Mouse (Mus musculus): Measurements from ENCODE around the gene Pir.

Pir gene

GRCm38 (mm10) chrX:164269285-164269761 lies at the start of gene Pir:
Pir (plus strand) TSS chrX:164269371.
- DNase-seq (ENCODE audit: low spot score), result peak; percentile 60

GRCm38 (mm10) chrX:164221989-164222388 lies 47.2 kb upstream of the Pir start:
- no peak for DNase-seq (ENCODE audit: low spot score)

GRCm38 (mm10) chrX:164233380-164233779 lies 35.8 kb upstream of the Pir start:
- peak; percentile 61 for DNase-seq (ENCODE audit: low spot score)

GRCm38 (mm10) chrX:164245714-164246113 lies 23.5 kb upstream of the Pir start:
- no peak for DNase-seq (ENCODE audit: low spot score)

GRCm38 (mm10) chrX:164246722-164247121 lies 22.4 kb upstream of the Pir start:
- DNase-seq (ENCODE audit: low spot score), result no peak

- no peak for DNase-seq (ENCODE audit: low spot score)
Observed at GRCm38 (mm10) chrX:164256527-164256926, 12.6 kb upstream of the Pir start.

- DNase-seq (ENCODE audit: low spot score), result no peak
Observed at GRCm38 (mm10) chrX:164258057-164258456, 11.1 kb upstream of the Pir start, which contains the start of gene Bmx. Bmx (minus strand) TSS chrX:164258193.

GRCm38 (mm10) chrX:164258662-164259061 lies 10.5 kb upstream of the Pir start:
- DNase-seq (ENCODE audit: low spot score), result no peak

GRCm38 (mm10) chrX:164262286-164262685 lies 6.9 kb upstream of the Pir start:
- no peak for DNase-seq (ENCODE audit: low spot score)

GRCm38 (mm10) chrX:164264861-164265260 lies 4.3 kb upstream of the Pir start:
- DNase-seq (ENCODE audit: low spot score), result no peak

GRCm38 (mm10) chrX:164270603-164271002 lies 1.4 kb downstream of the Pir start:
- DNase-seq (ENCODE audit: low spot score), result no peak

- no peak for DNase-seq (ENCODE audit: low spot score)
Observed at GRCm38 (mm10) chrX:164275536-164275935, 6.4 kb downstream of the Pir start.

GRCm38 (mm10) chrX:164280918-164281647 lies 11.9 kb downstream of the Pir start:
- DNase-seq (ENCODE audit: low spot score), result peak; percentile 18

- no peak for DNase-seq (ENCODE audit: low spot score)
Observed at GRCm38 (mm10) chrX:164283808-164284207, 14.6 kb downstream of the Pir start.

GRCm38 (mm10) chrX:164287077-164287476 lies 17.9 kb downstream of the Pir start:
- no peak for DNase-seq (ENCODE audit: low spot score)

- no peak for DNase-seq (ENCODE audit: low spot score)
Observed at GRCm38 (mm10) chrX:164291147-164291546, 22.0 kb downstream of the Pir start.

GRCm38 (mm10) chrX:164306250-164306649 lies 37.1 kb downstream of the Pir start:
- no peak for DNase-seq (ENCODE audit: low spot score)

GRCm38 (mm10) chrX:164313876-164314275 lies 44.7 kb downstream of the Pir start:
- DNase-seq (ENCODE audit: low spot score), result no peak

GRCm38 (mm10) chrX:164318554-164318953 lies 49.4 kb downstream of the Pir start:
- no peak for DNase-seq (ENCODE audit: low spot score)

GRCm38 (mm10) chrX:164320031-164320430 lies 50.9 kb downstream of the Pir start:
- no peak for DNase-seq (ENCODE audit: low spot score)

- DNase-seq (ENCODE audit: low spot score), result no peak
Observed at GRCm38 (mm10) chrX:164322492-164322891, 53.3 kb downstream of the Pir start.

- no peak for DNase-seq (ENCODE audit: low spot score)
Observed at GRCm38 (mm10) chrX:164323391-164323913, 54.3 kb downstream of the Pir start.

- no peak for DNase-seq (ENCODE audit: low spot score)
Observed at GRCm38 (mm10) chrX:164330351-164330750, 61.2 kb downstream of the Pir start.

- no peak for DNase-seq (ENCODE audit: low spot score)
Observed at GRCm38 (mm10) chrX:164330766-164331165, 61.6 kb downstream of the Pir start.
